Mouse (Mus musculus) G1E (cell line): Measurements from ENCODE around the gene 2300009A05Rik.

Source experiments
- CTCF ChIP-seq: IDR thresholded peaks from 2 replicates; pipeline ENCODE4 v1.5.1; 2012; ENCODE audit warnings: low read depth, low read length, inconsistent platforms, mixed read lengths
- GATA1 ChIP-seq: IDR thresholded peaks from 2 replicates; pipeline ENCODE4 v1.6.1; 2012; ENCODE audit warnings: borderline replicate concordance, low read length, inconsistent platforms, mixed read lengths
- POLR2AphosphoS5 ChIP-seq: IDR thresholded peaks from 2 replicates; pipeline ENCODE4 v1.6.1; 2012; ENCODE audit warnings: low read depth, low read length, inconsistent platforms; ENCODE audit not compliant: insufficient replicate concordance

DNA sequence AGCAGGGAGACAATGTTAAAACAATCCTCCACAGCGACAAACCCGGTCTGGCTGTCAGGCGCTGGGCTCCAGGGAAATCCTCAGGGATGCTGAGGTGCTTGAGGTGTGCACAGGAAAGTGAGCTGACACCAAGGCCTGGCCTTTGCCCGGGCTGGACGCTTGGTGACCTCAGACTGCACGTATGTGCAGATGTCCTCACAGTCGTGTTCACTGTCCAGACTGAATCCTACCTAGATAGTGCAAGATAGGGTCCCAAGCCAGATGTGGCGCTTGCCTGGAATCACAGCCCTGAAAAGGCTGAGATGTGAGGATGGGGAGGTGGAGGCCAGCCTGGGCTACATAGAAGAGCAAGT, 393 bp upstream of the 2300009A05Rik start:
- TF ChIP-seq POLR2AphosphoS5 (no peak), GATA1 (no peak), CTCF (no peak)
